ENCODE assay signal across 26 mouse cellular contexts in the genomic region with DNA sequence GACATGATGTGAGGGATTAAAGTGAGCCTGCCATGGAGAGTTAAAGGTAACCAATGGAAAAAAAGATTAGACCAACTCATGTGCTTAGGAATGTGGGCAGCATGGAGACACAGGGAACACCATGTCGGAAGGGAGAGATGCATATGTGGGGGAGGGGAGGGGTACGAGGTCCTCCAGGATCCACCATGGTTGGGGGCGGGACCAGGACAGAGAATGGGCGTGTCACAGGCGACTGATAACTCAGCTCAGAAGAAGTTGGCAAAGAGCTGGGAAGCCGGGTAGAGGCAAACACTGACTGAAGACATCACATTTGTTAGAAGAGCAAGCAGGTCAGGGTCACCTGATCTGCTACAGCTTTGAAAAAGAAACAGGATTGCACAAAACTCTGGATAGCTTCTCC. TPM values are rescaled to one million over a fixed set of nuclear protein-coding genes. Genes with fewer than 3 reads are reported as not detected.
DNase-seq lines count a peak whose midpoint lies in the region; ATAC-seq and TF ChIP-seq lines count a peak whose summit lies in the region.
"Had no signal": no experiment of that assay in that cellular context is flagged by ENCODE, and none has a peak within 500 bp of the region (broad histone marks: within the 10 kb centered on the region; RNA-seq: fewer than 3 reads in every experiment).

No protein-coding gene starts in this region.

- H3K4me3 ChIP-seq in midbrain, embryonic 13.5 days (replicated peaks) = no peak overlapping the region
- H3K4me3 ChIP-seq in midbrain, embryonic 15.5 days = no peak overlapping the region
- no peak overlapping the region for H3K4me3 ChIP-seq in forebrain, embryonic 15.5 days
- H3K4me3 ChIP-seq in left cerebral cortex, adult 2 months = no peak overlapping the region
- H3K4me3 ChIP-seq: embryonic facial prominence, embryonic 12.5 days; forebrain, embryonic 12.5 days; heart, adult 2 months; heart, embryonic 15.5 days; hindbrain, embryonic 13.5 days had no signal

- H3K36me3 ChIP-seq in midbrain, embryonic 13.5 days = no peaks in the 10 kb centered on the region; the same call in 1 of the 2 replicates
- no peaks in the 10 kb centered on the region for H3K36me3 ChIP-seq in midbrain, embryonic 15.5 days (replicated peaks)
- no peaks in the 10 kb centered on the region for H3K36me3 ChIP-seq in forebrain, embryonic 15.5 days
- H3K36me3 ChIP-seq: embryonic facial prominence, embryonic 12.5 days; forebrain, embryonic 12.5 days; heart, embryonic 15.5 days had no signal

- no peak overlapping the region for H3K4me2 ChIP-seq in midbrain, embryonic 13.5 days (replicated peaks)
- no peak overlapping the region for H3K4me2 ChIP-seq in midbrain, embryonic 15.5 days
- no peak overlapping the region for H3K4me2 ChIP-seq in forebrain, embryonic 15.5 days (replicated peaks)
- H3K4me2 ChIP-seq: embryonic facial prominence, embryonic 12.5 days; forebrain, embryonic 12.5 days; heart, embryonic 11.5 days; heart, embryonic 15.5 days; hindbrain, embryonic 13.5 days had no signal

- no peaks in the 10 kb centered on the region for H3K9me3 ChIP-seq in midbrain, embryonic 13.5 days
- H3K9me3 ChIP-seq in midbrain, embryonic 15.5 days = no peaks in the 10 kb centered on the region
- H3K9me3 ChIP-seq in forebrain, embryonic 15.5 days = no peaks in the 10 kb centered on the region
- H3K9me3 ChIP-seq: embryonic facial prominence, embryonic 12.5 days; forebrain, embryonic 12.5 days; heart, embryonic 15.5 days; hindbrain, embryonic 13.5 days had no signal

- no peaks in the 10 kb centered on the region for H3K27me3 ChIP-seq in midbrain, embryonic 13.5 days
- no peaks in the 10 kb centered on the region for H3K27me3 ChIP-seq in midbrain, embryonic 15.5 days (replicated peaks)
- no peaks in the 10 kb centered on the region for H3K27me3 ChIP-seq in forebrain, embryonic 15.5 days
- H3K27me3 ChIP-seq: embryonic facial prominence, embryonic 12.5 days; hindbrain, embryonic 13.5 days; Patski had no signal

- H3K4me1 ChIP-seq in midbrain, embryonic 13.5 days (replicated peaks) = peaks cover 67% of the 10 kb centered on the region
- H3K4me1 ChIP-seq in midbrain, embryonic 15.5 days = peaks cover 28% of the 10 kb centered on the region
- peaks cover 50% of the 10 kb centered on the region for H3K4me1 ChIP-seq in forebrain, embryonic 15.5 days

- intact Hi-C loops in left cerebral cortex, adult 2 months (cut with DNase I) = no loop called here

- peak overlapping the region; percentile 61; the same call in 1 of the 2 replicates for H3K27ac ChIP-seq in midbrain, embryonic 13.5 days
- no peak overlapping the region for H3K27ac ChIP-seq in midbrain, embryonic 15.5 days
- H3K27ac ChIP-seq in forebrain, embryonic 15.5 days (replicated peaks) = no peak overlapping the region
- H3K27ac ChIP-seq in left cerebral cortex, adult 2 months = no peak overlapping the region
- H3K27ac ChIP-seq: embryonic facial prominence, embryonic 12.5 days; forebrain, embryonic 12.5 days; heart, adult 2 months; heart, embryonic 15.5 days had no signal

- no peak overlapping the region for H3K9ac ChIP-seq in midbrain, embryonic 13.5 days (replicated peaks)
- H3K9ac ChIP-seq in midbrain, embryonic 15.5 days = no peak overlapping the region
- H3K9ac ChIP-seq in forebrain, embryonic 15.5 days (replicated peaks) = no peak overlapping the region
- H3K9ac ChIP-seq: embryonic facial prominence, embryonic 12.5 days; forebrain, embryonic 12.5 days; forebrain, postnatal 0 days; heart, embryonic 15.5 days; hindbrain, embryonic 13.5 days had no signal

- no peak for TF ChIP-seq CTCF in left cerebral cortex, adult 2 months (IDR thresholded peaks at IDR 0.05)

- no peak for ATAC-seq in midbrain, embryonic 13.5 days
- ATAC-seq in midbrain, embryonic 15.5 days (replicated peaks) = no peak
- no peak for ATAC-seq in forebrain, embryonic 15.5 days (replicated peaks)
- ATAC-seq: CD4-positive, CD25-positive, alpha-beta regulatory T cell, adult 4 months; forebrain, postnatal 0 days; intestine, embryonic 16.5 days; Patski had no signal

- WGBS in midbrain, embryonic 13.5 days = 27% methylated on average over 6 of the region's 6 CpGs
- WGBS in midbrain, embryonic 15.5 days = 34% methylated on average over 6 of the region's 6 CpGs
- WGBS in forebrain, embryonic 15.5 days = 43% methylated on average over 6 of the region's 6 CpGs

- DNase-seq in adrenal gland, adult (ENCODE audit: inconsistent age in 2 of 2, low spot score in 1 of 2) = peak; percentile 46 to 81
- DNase-seq in adrenal gland, postnatal 4 days (ENCODE audit: low spot score in 2 of 2) = no peak
- DNase-seq in ZHBTc4 (ENCODE audit: low read depth, low spot score) = peak; percentile 65
- DNase-seq in adrenal gland, postnatal 14 days = peak; percentile 73
- no peak for DNase-seq in left cerebral cortex, adult 2 months (ENCODE audit: extremely low spot score in 1 of 2, low spot score in 2 of 2)
- DNase-seq: B cell, adult 2 months; cerebellum, adult 11 months; cerebellum, adult 9-10 months; forebrain, postnatal 0 days; gastrocnemius, postnatal 14 days; heart, adult 2 months; heart, postnatal 14 days; kidney, adult 2 months had no signal

RNA-seq across cellular contexts. Expression of gene Cntn2, which starts 21.9 kb away (rescaled TPM):
- 1 to 10 TPM; 1.2 to 2.0 TPM for total RNA-seq in adrenal gland, postnatal 4 days (2021)
- polyA plus RNA-seq in midbrain, embryonic 13.5 days (2015; fragmentation: Nextera tagmentation; extraction: Ambion mirVana) = 63.2 and 90.2 TPM in 2 replicates
- polyA plus RNA-seq in midbrain, embryonic 15.5 days (2015; fragmentation: Nextera tagmentation; extraction: Ambion mirVana) = 38.9 and 44.0 TPM in 2 replicates
- 0.07 and 0.94 TPM in 2 replicates for total RNA-seq in adrenal gland, postnatal 14 days (2021)
- 117 and 137 TPM in 2 replicates for polyA plus RNA-seq in forebrain, embryonic 15.5 days (2015; fragmentation: Nextera tagmentation; extraction: Ambion mirVana)
- 10 to 100 TPM; 69.6 to 78.8 TPM for total RNA-seq in left cerebral cortex, adult 2 months (2021)
- total RNA-seq: hematopoietic stem cell, adult 5-6 weeks; MEL had no signal
- polyA plus RNA-seq: CD4-positive, CD25-positive, alpha-beta regulatory T cell, adult 4 months had no signal

RNA-seq across cellular contexts. Expression of gene Tmem81, which starts 58.9 kb away (rescaled TPM):
- 1 to 10 TPM; 5.2 to 5.4 TPM for total RNA-seq in adrenal gland, postnatal 4 days (2021)
- 1.3 TPM in 2 replicates for polyA plus RNA-seq in midbrain, embryonic 13.5 days (2015; fragmentation: Nextera tagmentation; extraction: Ambion mirVana)
- 0.99 and 1.0 TPM in 2 replicates for polyA plus RNA-seq in midbrain, embryonic 15.5 days (2015; fragmentation: Nextera tagmentation; extraction: Ambion mirVana)
- 2.3 and 4.2 TPM in 2 replicates for total RNA-seq in adrenal gland, postnatal 14 days (2021)
- polyA plus RNA-seq in forebrain, embryonic 15.5 days (2015; fragmentation: Nextera tagmentation; extraction: Ambion mirVana) = 1.3 and 1.5 TPM in 2 replicates
- 1 to 10 TPM; 3.9 to 4.4 TPM for total RNA-seq in left cerebral cortex, adult 2 months (2021)

Comparison
In these comparisons a context has a peak if more than half of its experiments do, and no peak if none do; other contexts are left out.
1. DNase-seq: peak in adrenal gland, adult (2 of 2), ZHBTc4 (single experiment) and adrenal gland, postnatal 14 days (single experiment); none in adrenal gland, postnatal 4 days (0 of 2) and left cerebral cortex, adult 2 months (0 of 2).
2. RNA of gene Cntn2, which starts 21.9 kb away (total RNA-seq): 69.6 to 78.8 TPM in left cerebral cortex, adult 2 months; 1.2 to 2.0 TPM in adrenal gland, postnatal 4 days and 0.07 to 0.94 TPM in adrenal gland, postnatal 14 days; every median in the first group is over 10 times any median in the second.